Mouse (Mus musculus) liver, embryonic 14.5 days (tissue): ENCODE measurements around the gene Rnf43.

Experiments
- CTCF ChIP-seq: IDR thresholded peaks from 2 replicates; pipeline ENCODE4 v1.5.1; 2016; ENCODE audit warnings: antibody characterized with exemption, low read depth, control low read depth
- EP300 ChIP-seq: IDR thresholded peaks from 2 replicates; pipeline ENCODE4 v1.6.1; 2016; ENCODE audit warnings: antibody characterized with exemption, low read depth

- TF ChIP-seq CTCF (no peak), EP300 (no peak)
Observed at GRCm38 (mm10) chr11:87678976-87679375, 16.5 kb downstream of the Rnf43 start.
